ENCODE assay signal across 20 mouse cellular contexts in the genomic region with DNA sequence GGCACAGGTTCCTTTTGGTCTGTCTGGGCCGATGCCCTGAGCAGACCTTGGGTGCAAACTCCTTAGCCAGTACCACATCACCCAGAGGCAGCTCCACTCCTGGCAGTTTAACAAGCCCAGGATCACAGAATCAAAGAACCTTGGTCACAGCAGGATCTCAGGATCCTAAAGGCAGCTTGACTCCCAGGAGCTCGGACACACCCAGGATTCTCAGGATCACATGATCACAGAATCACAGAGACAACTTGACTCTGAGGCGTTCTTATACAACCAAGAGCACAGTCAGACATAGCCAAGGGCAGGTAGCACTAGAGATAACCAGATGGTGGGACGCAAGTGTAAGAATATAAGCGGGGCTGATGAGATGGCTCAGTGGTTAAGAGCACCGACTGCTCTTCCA.
"Had no signal": no experiment of that assay in that cellular context is flagged by ENCODE, and none has a peak within 500 bp of the region (broad histone marks: within the 10 kb centered on the region; RNA-seq: fewer than 3 reads in every experiment).

No protein-coding gene starts in this region.

- H3K4me3 ChIP-seq: midbrain, embryonic 10.5 days; midbrain, embryonic 12.5 days; myocyte; neural tube, embryonic 13.5 days; neural tube, embryonic 15.5 days; stomach, embryonic 15.5 days had no signal

- H3K9me3 ChIP-seq: midbrain, embryonic 10.5 days; midbrain, embryonic 12.5 days; neural tube, embryonic 13.5 days; neural tube, embryonic 15.5 days; stomach, embryonic 15.5 days had no signal

- DNase-seq: lung, adult 18-20 months; lung, embryonic 14.5 days; lung, postnatal 10 days; lung, postnatal 4 days; midbrain, embryonic 14.5 days; retina, postnatal 1 day; right cerebral cortex, adult 18-20 months; right cerebral cortex, postnatal 25 days; right cerebral cortex, postnatal 4 days; spleen, adult 18-20 months; thymus, adult 2 months; thymus, postnatal 25 days had no signal

- ATAC-seq: midbrain, embryonic 16.5 days had no signal

- H3K4me1 ChIP-seq: neural tube, embryonic 13.5 days; neural tube, embryonic 15.5 days; stomach, embryonic 15.5 days had no signal

- H3K9ac ChIP-seq: lung, embryonic 14.5 days; midbrain, embryonic 12.5 days; neural tube, embryonic 13.5 days; neural tube, embryonic 15.5 days; stomach, embryonic 15.5 days had no signal

- H3K27ac ChIP-seq: midbrain, embryonic 10.5 days; midbrain, embryonic 12.5 days; neural tube, embryonic 13.5 days; neural tube, embryonic 15.5 days; stomach, embryonic 15.5 days; stomach, postnatal 0 days had no signal

- H3K27me3 ChIP-seq: midbrain, embryonic 12.5 days; neural tube, embryonic 13.5 days; neural tube, embryonic 15.5 days; stomach, embryonic 15.5 days had no signal

- H3K4me2 ChIP-seq: lung, embryonic 14.5 days; midbrain, embryonic 12.5 days; neural tube, embryonic 13.5 days; neural tube, embryonic 15.5 days; stomach, embryonic 15.5 days had no signal

- H3K36me3 ChIP-seq: midbrain, embryonic 10.5 days; midbrain, embryonic 12.5 days; neural tube, embryonic 13.5 days; neural tube, embryonic 15.5 days; stomach, embryonic 15.5 days had no signal
